Mouse (Mus musculus) MEL (cell line): ENCODE measurements around the gene Timm17a. TPM values are rescaled to one million over a fixed set of nuclear protein-coding genes. Genes with fewer than 3 reads are reported as not detected.

Experiments
- DNase-seq: peaks from one replicate; pipeline ENCODE4 v3.0.0; 2011; ENCODE audit warnings: low read depth, low spot score
- H3K27ac ChIP-seq: 2 replicates; pipeline ENCODE4 v1.5.1; 2012; ENCODE audit warnings: low read depth, mild to moderate bottlenecking, control low read depth, low read length, moderate library complexity; ENCODE audit not compliant: control insufficient read depth
- H3K27me3 ChIP-seq, 2 experiments: fragments of 150-350 bp in 1 of 2; sonication (generic) in 1 of 2; 2 replicates each; pipeline ENCODE4 v1.6.1; 2012; ENCODE audit warnings: low read length in 2 of 2, mild to moderate bottlenecking in 2 of 2, improper control_type of control experiment in 1 of 2, moderate library complexity in 1 of 2; ENCODE audit not compliant: insufficient read depth in 2 of 2, control insufficient read depth in 1 of 2
- H3K36me3 ChIP-seq, 2 experiments: 2 replicates each; pipeline ENCODE4 v1.6.1; 2012 to 2014; ENCODE audit warnings: low read length in 2 of 2, improper control_type of control experiment in 1 of 2, inconsistent platforms in 1 of 2, mild to moderate bottlenecking in 1 of 2; ENCODE audit not compliant: insufficient read depth in 2 of 2, control insufficient read depth in 1 of 2
- H3K4me1 ChIP-seq, 2 experiments: fragments of 150-350 bp in 1 of 2; sonication (generic) in 1 of 2; 2 replicates each; pipeline ENCODE4 v1.6.1; 2012; ENCODE audit warnings: low read length in 2 of 2, improper control_type of control experiment in 1 of 2, mild to moderate bottlenecking in 1 of 2; ENCODE audit not compliant: insufficient read depth in 2 of 2, control insufficient read depth in 1 of 2
- H3K4me3 ChIP-seq, 2 experiments: fragments of 150-350 bp in 1 of 2; sonication (generic) in 1 of 2; 2 replicates each; pipeline ENCODE4 v1.5.1; 2012; ENCODE audit warnings: low read depth in 2 of 2, low read length in 2 of 2, mild to moderate bottlenecking in 2 of 2, moderate library complexity in 2 of 2, control low read depth in 1 of 2, improper control_type of control experiment in 1 of 2; ENCODE audit not compliant: control insufficient read depth in 1 of 2, insufficient read depth in 1 of 2
- H3K79me2 ChIP-seq: 2 replicates; pipeline ENCODE4 v1.6.1; 2012; ENCODE audit warnings: mild to moderate bottlenecking, low read length, moderate library complexity; ENCODE audit not compliant: control insufficient read depth, poor library complexity, insufficient read depth
- H3K9ac ChIP-seq: 2 replicates; pipeline ENCODE4 v1.6.1; 2012; ENCODE audit warnings: low read depth, mild to moderate bottlenecking, control low read depth, low read length, moderate library complexity; ENCODE audit not compliant: control insufficient read depth, poor library complexity, severe bottlenecking
- H3K9me3 ChIP-seq: fragments of 150-350 bp; sonication (generic); replicated peaks from 2 replicates; pipeline ENCODE4 v1.6.1; 2012; ENCODE audit warnings: mild to moderate bottlenecking, low read length, improper control_type of control experiment, moderate library complexity; ENCODE audit not compliant: insufficient read depth
- BHLHE40 ChIP-seq: IDR thresholded peaks from 2 replicates; pipeline ENCODE4 v1.6.1; 2012; ENCODE audit warnings: low read depth, mild to moderate bottlenecking, inconsistent platforms, low read length, improper control_type of control experiment, borderline replicate concordance
- CHD1 ChIP-seq: IDR thresholded peaks from 2 replicates; pipeline ENCODE4 v1.6.1; 2012; ENCODE audit warnings: low read depth, mild to moderate bottlenecking, inconsistent platforms, low read length, improper control_type of control experiment
- CTCF ChIP-seq, 3 experiments: IDR thresholded peaks in 2 of 3; conservative IDR thresholded peaks in 1 of 3; 2 replicates each; pipeline ENCODE4 v1.5.1; 2011 to 2012; ENCODE audit warnings: low read length in 3 of 3, low read depth in 2 of 3, mild to moderate bottlenecking in 2 of 3, improper control_type of control experiment in 1 of 3, inconsistent platforms in 1 of 3, mixed read lengths in 1 of 3, moderate library complexity in 1 of 3; ENCODE audit not compliant: control insufficient read depth in 1 of 3, insufficient read depth in 1 of 3, poor library complexity in 1 of 3, severe bottlenecking in 1 of 3
- ELF1 ChIP-seq: IDR thresholded peaks from 2 replicates; pipeline ENCODE4 v1.6.1; 2014; ENCODE audit warnings: low read depth, mild to moderate bottlenecking, inconsistent platforms, low read length, improper control_type of control experiment, moderate library complexity
- EP300 ChIP-seq, 2 experiments: IDR thresholded peaks; 2 replicates each; pipeline ENCODE4 v1.6.1; 2011; ENCODE audit warnings: improper control_type of control experiment in 2 of 2, low read length in 2 of 2, low read depth in 1 of 2, mild to moderate bottlenecking in 1 of 2
- GABPA ChIP-seq: IDR thresholded peaks from 2 replicates; pipeline ENCODE4 v1.6.1; 2012; ENCODE audit warnings: low read depth, mild to moderate bottlenecking, inconsistent platforms, low read length, improper control_type of control experiment, moderate library complexity
- KAT2A ChIP-seq: conservative IDR thresholded peaks from 2 replicates; pipeline ENCODE4 v1.6.1; 2012; ENCODE audit warnings: low read depth, low read length, improper control_type of control experiment, inconsistent platforms
- MAFK ChIP-seq: IDR thresholded peaks from 2 replicates; pipeline ENCODE4 v1.6.1; 2011; ENCODE audit warnings: low read depth, mild to moderate bottlenecking, low read length, improper control_type of control experiment, borderline replicate concordance
- MAX ChIP-seq: IDR thresholded peaks from 2 replicates; pipeline ENCODE4 v1.6.1; 2011; ENCODE audit warnings: low read length, improper control_type of control experiment
- MEF2A ChIP-seq: IDR thresholded peaks from 2 replicates; pipeline ENCODE4 v1.6.1; 2014; ENCODE audit warnings: low read depth, mild to moderate bottlenecking, inconsistent platforms, low read length, improper control_type of control experiment; ENCODE audit not compliant: poor library complexity, insufficient replicate concordance, severe bottlenecking; ENCODE audit errors: extremely low read depth
- MYB ChIP-seq: IDR thresholded peaks from 2 replicates; pipeline ENCODE4 v1.6.1; 2011; ENCODE audit warnings: mild to moderate bottlenecking, low read depth, low read length, improper control_type of control experiment
- NELFE ChIP-seq: IDR thresholded peaks from 2 replicates; pipeline ENCODE4 v1.6.1; 2011; ENCODE audit warnings: low read depth, low read length, improper control_type of control experiment
- NRF1 ChIP-seq: IDR thresholded peaks from 2 replicates; pipeline ENCODE4 v1.6.1; 2014; ENCODE audit warnings: low read depth, mild to moderate bottlenecking, inconsistent platforms, low read length, improper control_type of control experiment, moderate library complexity; ENCODE audit not compliant: poor library complexity, insufficient read depth, severe bottlenecking
- POLR2AphosphoS2 ChIP-seq: IDR thresholded peaks from 2 replicates; pipeline ENCODE4 v1.6.1; 2011; ENCODE audit warnings: low read length, improper control_type of control experiment
- POLR2AphosphoS5 ChIP-seq: IDR thresholded peaks from 2 replicates; pipeline ENCODE4 v1.6.1; 2012; ENCODE audit warnings: low read depth, borderline replicate concordance, mild to moderate bottlenecking, inconsistent platforms, low read length, moderate library complexity, mixed read lengths
- RAD21 ChIP-seq: IDR thresholded peaks from 2 replicates; pipeline ENCODE4 v1.6.1; 2011; ENCODE audit warnings: mild to moderate bottlenecking, low read depth, low read length, improper control_type of control experiment
- RCOR1 ChIP-seq: IDR thresholded peaks from 2 replicates; pipeline ENCODE4 v1.6.1; 2012; ENCODE audit warnings: low read depth, mild to moderate bottlenecking, inconsistent platforms, low read length, improper control_type of control experiment
- SIN3A ChIP-seq: IDR thresholded peaks from 2 replicates; pipeline ENCODE4 v1.6.1; 2012; ENCODE audit warnings: low read length, improper control_type of control experiment, inconsistent platforms
- TBP ChIP-seq: IDR thresholded peaks from 2 replicates; pipeline ENCODE4 v1.8.0; 2011; ENCODE audit warnings: low read depth, low read length, improper control_type of control experiment
- TCF12 ChIP-seq: IDR thresholded peaks from 2 replicates; pipeline ENCODE4 v1.6.1; 2014; ENCODE audit warnings: low read depth, mild to moderate bottlenecking, inconsistent platforms, low read length, improper control_type of control experiment, moderate library complexity
- USF1 ChIP-seq: IDR thresholded peaks from 2 replicates; pipeline ENCODE4 v1.6.1; 2014; ENCODE audit warnings: low read depth, mild to moderate bottlenecking, inconsistent platforms, low read length, improper control_type of control experiment, moderate library complexity
- ZC3H11A ChIP-seq: IDR thresholded peaks from 2 replicates; pipeline ENCODE4 v1.6.1; 2012; ENCODE audit warnings: low read depth, mild to moderate bottlenecking, inconsistent platforms, low read length, improper control_type of control experiment
- polyA plus RNA-seq, 2 experiments: library from polyadenylated mRNA; stranded (reverse) in 1 of 2; unstranded in 1 of 2; fragments of >175 nt in 1 of 2; fragments of >200 nt in 1 of 2; gene quantifications; 2 replicates each; pipeline versions ENCODE4 v1.2.1 to v1.2.4; 2012; ENCODE audit warnings: low replicate concordance in 2 of 2, low read depth in 1 of 2; ENCODE audit not compliant: insufficient read length in 2 of 2, insufficient read depth in 1 of 2, missing spikeins in 1 of 2
- total RNA-seq: library from RNA; depleted of rRNA; stranded (reverse); fragments of 300-350 nt; gene quantifications from 2 replicates; pipeline ENCODE4 v1.2.3, GENCODE M21; 2012

Gene Timm17a
- total and polyA plus RNA-seq, 3 experiments = 177 to 315 TPM; not detected in 1

DNA sequence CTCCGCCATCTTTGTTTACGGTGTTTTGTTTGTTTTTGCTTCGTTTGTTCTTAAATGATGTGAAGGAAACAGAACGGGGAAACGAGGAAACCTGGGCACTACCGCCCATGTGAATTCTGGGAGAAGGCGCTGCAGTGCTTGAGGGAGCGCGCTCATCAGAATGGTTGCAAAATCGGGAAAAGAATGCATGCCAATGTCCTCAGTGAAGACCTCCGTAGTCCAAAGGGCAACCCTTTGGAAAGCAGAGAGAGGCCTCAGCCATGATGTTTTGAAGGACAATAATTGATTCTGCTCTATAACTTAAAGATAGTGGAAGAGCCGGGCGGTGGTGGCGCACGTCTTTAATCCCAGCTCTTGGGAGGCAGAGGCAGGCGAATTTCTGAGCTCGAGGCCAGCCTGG, 31.7 kb downstream of the Timm17a start:
- Histone ChIP-seq H3K9me3 (no peaks in the 10 kb centered on the region), H3K79me2 (no peaks in the 10 kb centered on the region; the same call in 1 of the 2 replicates), H3K36me3 (no peaks in the 10 kb centered on the region)
- DNase-seq = no peak
- TF ChIP-seq NRF1 = no peak
- no peak for TF ChIP-seq USF1
- TF ChIP-seq CTCF (IDR thresholded peaks at IDR 0.05 in 2 of 3, conservative IDR thresholded peaks at IDR 0.05 in 1 of 3; ENCODE audit: control insufficient read depth in 1 of 3, insufficient read depth in 1 of 3, low read depth in 2 of 3, low read length in 3 of 3, poor library complexity in 1 of 3, severe bottlenecking in 1 of 3) = no peak
- no peak for TF ChIP-seq ZC3H11A
- TF ChIP-seq ELF1 = no peak
- TF ChIP-seq RCOR1 = no peak
- TF ChIP-seq, all 39 proteins: peak for 0
- Histone ChIP-seq H3K27ac (no peak overlapping the region), H3K9ac (no peak overlapping the region), H3K27me3 (no peaks in the 10 kb centered on the region), H3K4me1 (peaks cover 0 to 4% of the 10 kb centered on the region in 2 experiments; a peak in 2 of 4 replicates), H3K4me3 (no peak overlapping the region)

DNA sequence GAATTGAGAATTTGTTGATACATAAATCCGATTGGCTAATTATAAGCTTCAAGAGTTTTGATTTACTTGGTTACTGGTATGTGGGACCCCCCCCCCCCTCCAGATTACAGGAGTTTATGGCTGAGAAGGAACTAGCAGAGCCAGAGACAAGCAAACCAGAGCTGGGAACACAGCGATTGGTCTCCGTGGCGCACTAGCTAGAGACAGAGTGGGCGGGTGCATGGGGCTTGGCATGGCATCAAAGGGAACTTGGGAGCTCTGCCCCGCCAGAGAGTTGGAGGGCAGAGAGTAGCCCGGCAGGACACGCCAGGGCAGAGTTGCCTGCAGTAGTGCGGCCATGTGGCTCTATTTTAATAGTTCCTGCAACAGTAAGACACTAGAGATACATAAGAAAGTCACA, 32.9 kb downstream of the Timm17a start:
- H3K4me1 ChIP-seq = peaks cover 0 to 4% of the 10 kb centered on the region in 2 experiments; a peak in 2 of 4 replicates
- H3K79me2 ChIP-seq = no peaks in the 10 kb centered on the region; the same call in 1 of the 2 replicates
- DNase-seq = no peak
- no peak overlapping the region for H3K9ac ChIP-seq
- no peaks in the 10 kb centered on the region for H3K36me3 ChIP-seq
- H3K9me3 ChIP-seq = no peaks in the 10 kb centered on the region
- no peaks in the 10 kb centered on the region for H3K27me3 ChIP-seq
- no peak for TF ChIP-seq GABPA
- TF ChIP-seq POLR2AphosphoS5 = no peak
- no peak for TF ChIP-seq EP300 (IDR thresholded peaks at IDR 0.05; ENCODE audit: low read depth in 1 of 2, low read length in 2 of 2)
- no peak for TF ChIP-seq MYB
- TF ChIP-seq TCF12 = no peak
- TF ChIP-seq MEF2A = no peak
- TF ChIP-seq BHLHE40 = no peak
- TF ChIP-seq MAX = no peak
- TF ChIP-seq RAD21 = no peak
- TF ChIP-seq NELFE = no peak
- no peak for TF ChIP-seq KAT2A
- no peak for TF ChIP-seq CHD1
- TF ChIP-seq POLR2AphosphoS2 = no peak
- no peak for TF ChIP-seq SIN3A
- TF ChIP-seq ELF1 = no peak
- TF ChIP-seq TBP = no peak
- no peak for TF ChIP-seq MAFK
- TF ChIP-seq, all 39 proteins: peak for 0
- Histone ChIP-seq H3K27ac (no peak overlapping the region), H3K4me3 (no peak overlapping the region)
